ENCODE assay signal across 16 mouse cellular contexts in genomic region chr10:108291688-108292471, GRCm38 (mm10). TPM values are rescaled to one million over a fixed set of nuclear protein-coding genes. Genes with fewer than 3 reads are reported as not detected.
DNase-seq lines count a peak whose midpoint lies in the region.
"Had no signal": no experiment of that assay in that cellular context is flagged by ENCODE, and none has a peak within 500 bp of the region (broad histone marks: within the 10 kb centered on the region; RNA-seq: fewer than 3 reads in every experiment).

No protein-coding gene starts in this region.

- WGBS in large intestine, adult 2 months: 53% methylated on average over 12 of the region's 12 CpGs

- intact Hi-C loops in gastrocnemius, postnatal 36 days (cut with DNase I): no loop called here
- intact Hi-C loops in heart, postnatal 36 days (cut with DNase I): no loop called here

- DNase-seq in 416B (ENCODE audit: low read depth) (peak; percentile 89), ES-CJ7 (ENCODE audit: low read depth, low spot score) (peak; percentile 80), R1 (ENCODE audit: low read depth, low spot score) (peak; percentile 96)
- peak; percentile 52 for DNase-seq in large intestine, adult 2 months (ENCODE audit: low read depth, low spot score)
- DNase-seq in gastrocnemius, postnatal 36 days: no peak
- DNase-seq in adrenal gland, adult 8-10 months: no peak
- no peak for DNase-seq in heart, postnatal 36 days
- DNase-seq: adrenal gland, postnatal 14 days; B cell, adult 2 months; cerebellum, adult 18-20 months; cerebellum, postnatal 10 days; forebrain, postnatal 0 days; gastrocnemius, postnatal 14 days; heart, postnatal 10 days; kidney, adult 18-20 months had no signal

RNA-seq across cellular contexts. Expression of gene Pawr, which starts 40.0 kb away (rescaled TPM):
- polyA plus RNA-seq in large intestine, adult 2 months (2012; rRNA removed): 7.3 and 12.4 TPM in 2 replicates
- under 1 TPM; 0.48 to 0.89 TPM for total RNA-seq in gastrocnemius, postnatal 36 days (2021)
- total RNA-seq in adrenal gland, adult 8-10 months (2022): 10 to 100 TPM in 1 of 4 experiments, 1 to 10 TPM in 3; 8.5 to 10.2 (median 9.2) TPM
- 1 to 10 TPM; 3.2 to 3.5 TPM for total RNA-seq in heart, postnatal 36 days (2021)
- total RNA-seq: granulocyte monocyte progenitor cell, adult 5-6 weeks had no signal

Comparison
In these comparisons a context has a peak if more than half of its experiments do, and no peak if none do; other contexts are left out.
1. DNase-seq: peak in 416B (single experiment), ES-CJ7 (single experiment), R1 (single experiment) and large intestine, adult 2 months (single experiment); none in gastrocnemius, postnatal 36 days (0 of 2), adrenal gland, adult 8-10 months (single experiment) and heart, postnatal 36 days (0 of 2).